Mouse (Mus musculus) Muller cell, postnatal 12 days (primary cell): Measurements from ENCODE around the gene Lrp2.

ENCODE experiments used
- DNase-seq: peaks from one replicate; pipeline ENCODE4 v3.0.0-alpha.2; 2015; ENCODE audit errors: inconsistent ontology term

Lrp2 gene

DNA sequence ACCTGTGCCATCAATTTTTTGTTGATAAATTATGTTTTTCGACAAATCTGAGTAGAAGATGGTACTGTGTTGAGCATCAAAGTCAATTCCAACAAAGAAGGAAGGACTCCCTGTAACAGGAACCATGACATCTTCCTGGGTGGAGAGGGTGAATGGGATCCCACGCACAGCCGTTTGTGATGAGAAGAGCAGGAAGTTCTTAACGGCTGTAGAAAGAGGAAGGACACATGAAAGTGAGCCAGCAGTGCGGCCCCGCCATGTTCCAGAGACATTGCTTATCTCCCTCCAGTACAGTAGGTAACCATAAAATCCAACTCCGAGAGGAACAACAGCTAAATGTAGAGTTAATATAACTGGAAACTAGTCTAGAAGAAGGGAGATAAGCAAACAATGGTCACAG, 67.6 kb downstream of the Lrp2 start:
- no peak for DNase-seq

DNA sequence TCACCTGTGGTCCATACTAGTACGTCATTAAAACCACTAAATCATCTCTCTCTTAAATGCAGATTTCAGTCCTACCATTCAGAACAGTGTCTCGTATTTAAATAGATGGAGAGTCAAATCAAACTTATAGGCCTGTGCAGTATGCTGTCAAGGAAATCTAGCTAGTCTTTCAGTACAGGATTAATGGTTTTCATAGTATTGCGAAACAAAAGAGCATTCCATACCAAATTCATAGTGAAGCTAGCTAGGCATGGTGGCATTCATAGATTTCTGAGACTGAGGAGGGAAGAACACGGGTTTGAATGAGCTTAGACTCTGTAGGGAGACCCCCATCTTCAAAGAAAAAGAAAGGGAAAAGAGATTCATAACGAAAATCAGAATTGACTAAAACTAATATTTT, 74.1 kb downstream of the Lrp2 start:
- no peak for DNase-seq

DNA sequence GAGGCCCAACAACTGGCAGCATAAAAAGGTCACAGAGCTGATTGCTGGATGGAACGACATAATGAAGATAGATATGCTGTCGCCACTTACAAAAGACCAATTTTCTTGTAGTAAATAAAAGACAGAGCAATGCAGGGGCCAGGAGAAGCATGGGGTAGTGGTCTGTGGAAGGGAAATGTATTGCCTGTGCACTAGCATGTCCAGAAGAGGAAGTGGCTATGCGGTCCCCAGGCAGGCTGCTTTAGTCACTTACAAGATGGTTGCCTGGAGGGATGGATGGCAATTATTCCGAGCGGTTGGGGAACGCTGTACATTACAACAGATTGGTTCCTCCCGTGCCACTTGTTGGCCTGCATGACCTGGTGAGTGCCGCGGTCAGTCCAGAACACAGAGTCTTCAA, 85.5 kb downstream of the Lrp2 start:
- no peak for DNase-seq

DNA sequence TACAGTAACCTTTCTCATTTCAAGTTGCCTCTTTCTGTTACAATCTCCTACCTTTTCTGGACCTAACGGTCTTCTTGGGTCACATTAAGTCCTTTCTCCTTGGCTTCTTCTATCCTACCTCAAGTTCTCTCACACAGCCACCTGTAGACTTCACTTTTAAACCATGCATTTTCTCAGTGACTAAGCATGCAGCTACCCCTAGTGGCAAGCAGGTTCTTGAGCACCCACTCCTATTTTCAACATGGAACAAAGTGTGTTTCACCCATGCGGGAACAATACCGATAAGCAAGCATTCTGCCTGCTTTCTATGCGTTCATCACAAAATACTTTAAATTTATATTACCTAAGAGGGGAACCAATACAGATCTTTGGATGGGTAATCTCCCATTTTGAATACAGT, 92.7 kb downstream of the Lrp2 start:
- no peak for DNase-seq

DNA sequence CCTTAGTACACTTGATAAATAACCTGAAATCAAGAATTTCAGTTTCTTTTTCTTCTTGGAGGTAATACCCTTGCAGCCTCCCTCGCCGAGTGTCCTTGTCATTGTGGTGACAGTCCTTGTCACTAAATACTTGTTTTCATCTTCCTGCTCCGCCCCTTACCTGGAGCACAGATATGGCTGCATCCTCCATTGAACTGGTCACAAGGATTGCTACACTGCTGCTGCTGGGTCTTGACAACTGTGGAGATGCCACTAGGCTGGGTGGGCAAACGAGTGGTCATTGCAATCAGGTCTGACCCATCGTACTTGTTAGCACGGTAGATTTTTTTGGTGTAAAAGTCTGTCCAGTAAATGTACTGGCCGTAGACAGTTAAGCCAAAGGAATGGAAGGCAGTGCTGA, 104.9 kb downstream of the Lrp2 start:
- no peak for DNase-seq

DNA sequence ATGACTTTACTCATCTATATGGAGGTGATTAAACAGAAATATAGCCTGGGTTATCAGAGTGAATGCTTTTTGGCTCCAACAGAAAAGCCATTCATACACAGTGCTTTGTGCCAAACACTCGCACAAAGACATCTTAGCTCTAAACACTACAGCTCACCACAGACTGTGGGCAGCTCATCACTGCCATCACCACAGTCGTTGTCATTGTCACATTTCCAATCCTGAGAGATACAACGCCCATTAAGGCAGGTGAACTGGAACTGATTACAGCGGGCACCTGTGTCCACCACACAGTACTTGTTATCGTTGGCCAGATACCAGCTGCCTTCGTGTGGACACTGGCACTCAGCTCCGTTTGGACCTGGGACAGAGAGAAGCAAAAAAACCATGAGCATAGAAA, 106.0 kb downstream of the Lrp2 start:
- DNase-seq, result no peak

DNA sequence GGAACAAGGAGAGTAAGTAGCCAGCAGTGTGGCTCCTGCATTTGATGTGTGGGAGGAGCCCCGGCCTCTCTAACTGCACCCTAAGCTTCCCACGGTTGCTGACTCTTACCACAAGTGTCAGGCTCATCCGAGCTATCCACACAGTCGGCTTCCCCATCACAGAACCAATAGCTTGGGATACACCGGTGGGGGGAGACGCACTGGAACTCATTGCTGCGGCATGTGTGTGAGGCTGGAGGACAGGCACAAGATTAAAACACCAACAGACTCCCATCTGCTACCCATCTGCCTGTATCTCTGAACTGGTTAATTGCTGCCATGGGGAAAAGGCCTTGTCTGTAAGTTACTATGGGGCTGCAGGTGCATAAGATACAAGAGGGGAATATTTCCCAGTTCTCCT, 109.0 kb downstream of the Lrp2 start:
- DNase-seq, result no peak

DNA sequence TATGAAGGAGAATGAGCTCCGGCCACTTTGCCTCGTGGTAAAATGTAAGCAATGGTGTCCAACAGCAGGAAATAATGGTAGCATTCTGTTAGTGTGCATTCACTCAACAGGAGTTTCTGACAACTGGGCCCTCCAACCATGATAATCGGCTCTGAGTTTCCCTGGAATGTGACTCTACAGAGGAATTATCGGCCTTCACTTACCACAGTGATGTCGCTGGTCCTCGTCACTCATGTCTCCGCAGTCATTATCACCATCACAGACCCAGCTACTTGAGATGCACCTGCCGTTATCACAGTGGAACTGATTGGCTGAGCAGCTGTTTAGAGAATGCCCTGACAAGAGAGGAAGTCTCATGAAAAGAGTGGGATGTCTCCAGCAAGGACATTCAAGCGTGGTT, 110.7 kb downstream of the Lrp2 start:
- DNase-seq, result no peak

DNA sequence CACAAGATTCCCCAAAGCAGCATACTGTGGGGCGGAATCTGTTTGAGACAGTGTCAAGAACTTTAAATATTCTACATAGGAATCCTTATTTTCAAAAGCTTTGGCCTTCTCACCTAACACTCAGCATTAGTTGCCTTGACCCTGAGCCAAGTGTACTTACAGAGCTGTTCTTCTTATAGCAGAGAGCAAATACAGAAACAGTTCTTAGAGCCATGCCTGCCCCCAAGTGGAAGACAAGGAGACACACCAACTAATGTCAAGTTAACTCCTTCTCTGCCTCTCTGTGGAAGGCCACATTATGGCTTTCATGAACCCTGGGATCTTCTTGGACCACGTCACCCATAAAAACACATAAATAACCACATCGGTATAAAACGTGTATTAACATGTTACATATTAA, 114.0 kb downstream of the Lrp2 start:
- DNase-seq, result no peak

DNA sequence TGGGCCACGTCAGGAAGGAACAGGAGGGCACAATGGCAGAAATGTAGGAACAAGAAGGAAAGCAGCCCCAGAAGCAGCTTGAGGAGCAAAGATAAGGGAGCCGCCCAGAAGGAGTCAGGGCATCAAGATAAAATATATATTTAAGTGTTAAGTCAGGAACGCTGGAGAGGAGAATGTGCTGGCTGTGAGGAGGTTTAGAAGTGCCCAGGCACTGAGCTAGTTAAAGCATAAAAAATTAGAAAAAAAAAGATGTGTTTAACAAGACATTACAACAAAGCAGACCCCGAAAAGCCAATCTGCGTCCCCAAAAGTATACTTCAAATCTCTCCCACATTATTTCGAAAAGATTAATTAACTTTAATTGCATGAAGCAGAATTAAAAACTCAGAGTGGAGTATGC, 122.3 kb downstream of the Lrp2 start:
- DNase-seq, result no peak

DNA sequence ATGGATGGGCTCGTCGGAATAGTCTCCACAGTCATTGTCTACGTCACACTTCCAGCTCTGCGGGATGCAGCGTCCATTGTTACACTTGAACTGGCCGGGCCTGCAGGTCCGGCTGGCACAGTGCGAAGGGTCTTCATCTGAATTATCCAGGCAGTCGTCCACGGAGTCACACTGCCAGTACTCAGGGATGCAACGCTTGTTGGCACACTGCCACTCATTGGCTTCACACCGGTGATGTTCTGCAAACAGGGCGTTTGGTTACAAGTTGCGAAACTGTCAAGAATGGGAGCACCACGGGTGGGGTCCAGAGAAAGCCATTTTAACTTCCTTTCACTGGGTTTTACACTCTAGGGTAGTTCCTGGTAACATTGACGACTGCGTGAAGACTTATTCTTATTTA, 126.4 kb downstream of the Lrp2 start:
- no peak for DNase-seq

DNA sequence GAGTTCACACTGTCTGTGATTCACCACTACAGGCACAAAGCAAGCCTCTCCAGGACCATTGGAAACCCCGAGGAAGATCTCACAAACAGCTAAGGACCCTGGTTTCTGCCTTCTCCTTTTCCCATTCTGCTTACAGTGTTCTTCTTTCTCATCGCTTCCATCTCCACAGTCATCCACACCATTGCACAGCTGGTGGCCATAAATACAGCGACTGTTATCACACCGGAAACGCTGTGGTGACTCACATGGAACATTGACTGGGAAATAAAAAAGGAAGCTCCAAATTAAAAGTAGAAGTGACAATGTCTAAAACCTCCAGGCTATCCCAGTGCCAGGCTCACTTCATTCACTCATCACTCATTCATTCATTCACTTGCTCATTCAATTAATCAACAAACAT, 134.7 kb downstream of the Lrp2 start:
- no peak for DNase-seq

DNA sequence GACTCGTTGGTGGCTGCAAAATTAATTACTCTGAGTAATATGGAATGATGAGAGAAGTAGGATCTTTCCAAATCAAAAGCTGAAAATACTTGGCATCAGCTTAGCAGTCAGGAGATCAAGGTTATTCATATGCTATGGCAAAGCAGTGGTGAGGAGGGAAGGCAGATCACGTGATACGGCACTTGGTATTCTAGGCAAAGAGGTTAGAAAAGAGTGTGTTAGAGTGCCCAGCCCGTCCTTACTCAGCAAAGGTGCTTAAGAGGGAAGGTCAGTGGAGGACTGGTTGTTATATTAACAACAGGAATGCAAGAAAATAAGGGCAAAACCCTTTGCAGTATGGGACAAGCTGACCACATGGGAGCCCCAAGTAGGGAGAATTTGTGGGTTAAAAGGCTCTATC, 137.3 kb downstream of the Lrp2 start:
- DNase-seq, result no peak

DNA sequence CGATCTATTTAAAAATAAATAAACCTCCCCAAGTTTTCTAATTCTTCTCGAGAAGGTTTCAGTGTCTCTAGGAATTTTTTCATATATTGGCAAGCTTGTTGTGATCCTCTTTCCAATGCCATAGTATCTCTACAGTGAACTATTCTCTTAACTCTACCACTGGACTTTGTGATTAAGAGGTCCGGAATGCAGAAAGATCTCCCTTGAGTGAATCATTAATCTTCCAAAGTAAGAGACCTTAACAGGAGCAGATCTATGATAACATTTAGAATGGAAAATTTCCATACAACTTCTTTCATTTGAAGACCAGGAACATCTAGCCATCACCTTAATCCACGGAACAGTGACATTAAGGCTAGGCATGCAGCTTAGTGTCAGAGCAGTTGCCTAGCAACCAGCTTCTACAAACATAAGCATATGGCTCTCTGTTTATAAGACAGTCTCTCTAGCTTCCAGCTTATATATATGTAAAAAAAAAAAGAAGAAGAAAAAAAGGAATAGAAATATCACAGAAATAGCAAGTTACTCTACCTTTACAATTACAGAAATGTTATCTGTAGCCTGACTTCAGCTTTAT, 139.9 kb downstream of the Lrp2 start:
- DNase-seq, result peak; percentile 14

DNA sequence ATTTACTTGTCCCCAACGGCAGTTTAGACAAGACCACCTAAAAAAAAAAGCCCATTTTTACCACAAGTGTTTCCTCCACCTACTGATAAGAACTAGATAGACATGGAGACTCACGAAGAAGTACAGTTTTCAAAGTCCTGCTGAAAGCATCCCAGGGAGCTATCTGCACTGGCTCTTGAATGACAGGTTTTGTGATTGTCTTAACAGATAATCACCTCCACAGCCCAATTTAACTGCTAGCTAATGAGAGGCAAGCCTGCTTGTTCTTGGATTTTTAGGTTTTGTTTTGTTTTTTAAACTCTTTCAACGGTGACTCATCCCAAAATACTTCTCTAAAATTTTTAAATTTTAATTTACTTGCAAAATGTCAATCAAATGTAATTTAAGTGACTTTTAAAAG, 144.2 kb downstream of the Lrp2 start:
- peak; percentile 81 for DNase-seq

DNA sequence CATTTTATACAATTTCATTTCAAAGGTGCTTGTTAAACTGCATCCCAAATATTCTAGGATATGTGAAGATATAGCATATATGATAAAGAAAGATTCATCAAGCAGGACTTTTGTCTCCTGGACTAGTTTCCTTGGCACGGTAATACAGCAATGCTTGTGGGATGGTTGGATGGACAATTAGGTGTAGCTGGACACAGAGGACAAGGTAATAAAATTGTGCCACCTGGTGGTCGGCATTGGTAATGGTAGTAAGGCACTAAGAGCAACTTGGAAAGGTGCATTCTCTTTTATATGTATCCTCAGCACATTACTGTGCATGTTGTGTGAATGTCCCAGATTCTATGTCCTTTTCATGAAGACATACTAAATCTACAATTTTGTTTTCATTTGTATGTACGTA, 157.7 kb downstream of the Lrp2 start:
- peak; percentile 54 for DNase-seq

DNA sequence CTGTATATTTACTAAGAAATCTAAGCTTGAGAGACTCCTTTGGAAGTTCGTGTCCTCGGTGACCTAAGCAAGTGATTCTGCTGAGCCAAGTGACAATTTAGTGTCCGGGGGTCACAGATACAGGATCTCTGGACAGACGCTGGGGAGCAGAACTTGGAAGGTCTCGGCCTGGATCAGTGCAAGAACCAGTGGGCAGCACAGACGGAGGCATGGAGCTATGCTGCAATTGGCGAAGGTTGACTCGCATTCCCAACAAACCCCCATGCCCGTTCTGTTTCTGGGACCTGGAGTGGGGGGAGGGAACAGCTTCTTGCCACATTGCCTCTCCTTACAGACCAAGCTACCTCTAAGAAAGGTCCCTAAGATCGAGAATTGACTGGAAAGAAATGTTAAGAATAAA, 158.7 kb downstream of the Lrp2 start:
- no peak for DNase-seq

DNA sequence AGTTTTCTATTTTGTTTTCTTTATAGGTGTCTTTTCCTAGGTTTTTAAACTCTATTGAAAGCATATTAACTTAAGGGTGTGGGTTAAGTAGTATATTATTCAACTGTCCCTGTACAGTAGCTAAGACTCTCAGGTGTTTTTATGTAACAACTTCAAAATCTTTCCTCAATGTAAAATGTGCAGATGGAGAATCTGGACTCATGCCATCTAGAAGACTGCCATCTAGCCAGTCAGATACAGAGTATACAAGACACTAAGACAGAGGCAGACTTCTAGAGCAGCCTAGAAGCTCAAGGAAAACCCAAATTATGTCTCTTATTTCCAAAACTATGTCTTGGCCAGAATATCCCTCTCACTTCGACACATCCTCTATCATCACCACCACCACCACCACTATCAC, 159.8 kb downstream of the Lrp2 start:
- no peak for DNase-seq

DNA sequence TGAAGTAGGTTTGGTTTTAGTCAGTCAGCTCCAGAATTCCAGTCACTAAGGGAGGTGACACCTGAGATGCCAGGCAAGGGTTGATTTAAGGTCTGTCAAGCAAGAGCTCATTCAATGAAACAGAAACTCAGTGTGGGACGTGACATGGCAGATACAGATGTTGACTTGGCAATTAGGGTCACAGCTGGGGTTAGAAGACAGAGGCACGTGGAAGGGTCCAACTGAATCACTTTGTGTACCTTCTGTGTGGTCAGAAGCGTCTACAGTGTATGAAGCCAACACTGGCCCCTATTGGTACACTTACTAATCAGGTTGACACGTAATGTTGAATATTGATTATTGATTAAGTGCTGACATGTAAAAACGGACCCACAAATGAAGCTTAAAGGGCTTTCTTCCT, 161.0 kb downstream of the Lrp2 start:
- DNase-seq, result no peak

DNA sequence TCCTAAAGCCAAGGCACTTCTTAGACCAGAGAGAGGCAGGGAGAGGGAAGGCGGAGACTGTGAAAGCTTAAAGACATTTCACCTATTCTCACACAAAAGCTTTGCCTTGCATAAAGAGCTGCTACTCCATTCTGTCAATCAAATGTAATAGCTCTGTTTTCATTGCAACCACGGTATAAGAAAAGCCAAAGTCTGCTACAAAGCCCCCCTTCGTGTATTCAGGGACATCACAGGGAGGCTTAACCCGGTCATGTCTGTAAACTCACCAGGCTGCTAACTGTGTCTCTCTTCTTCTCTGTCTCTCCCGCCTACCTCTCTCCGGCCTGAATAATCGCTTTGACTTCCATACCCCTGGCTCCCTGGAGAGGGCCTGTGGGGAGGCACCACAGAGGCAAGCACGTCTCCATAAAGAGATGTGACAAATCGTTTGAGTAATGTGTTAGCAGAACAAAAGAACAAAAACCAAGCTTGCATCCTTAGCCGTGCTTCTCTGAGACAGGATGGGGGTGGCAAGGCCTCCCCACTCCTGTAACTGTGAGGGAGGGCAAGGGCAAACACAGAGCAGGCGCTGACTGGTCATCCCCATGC, 167.5 kb downstream of the Lrp2 start:
- DNase-seq, result peak; percentile 65

DNA sequence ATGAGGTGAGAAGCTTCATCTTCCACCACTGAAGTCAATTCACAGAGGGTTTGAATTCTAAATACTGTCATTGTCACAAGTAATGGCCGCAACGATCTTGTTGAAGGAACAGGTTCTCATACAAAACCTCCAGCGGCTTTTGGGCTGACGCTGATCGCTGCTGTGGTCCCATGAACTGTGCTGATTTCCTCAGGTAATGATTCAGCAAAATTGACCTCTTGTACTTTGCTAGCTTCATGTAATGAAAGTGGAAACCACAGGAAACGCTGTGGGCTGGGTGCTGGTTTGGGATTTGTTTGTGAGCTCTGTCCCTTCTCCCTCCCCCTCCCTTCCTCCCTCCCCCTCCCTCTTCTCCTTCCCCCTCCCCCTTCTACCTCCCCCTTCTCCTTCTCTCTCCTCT, 170.8 kb downstream of the Lrp2 start:
- no peak for DNase-seq

DNA sequence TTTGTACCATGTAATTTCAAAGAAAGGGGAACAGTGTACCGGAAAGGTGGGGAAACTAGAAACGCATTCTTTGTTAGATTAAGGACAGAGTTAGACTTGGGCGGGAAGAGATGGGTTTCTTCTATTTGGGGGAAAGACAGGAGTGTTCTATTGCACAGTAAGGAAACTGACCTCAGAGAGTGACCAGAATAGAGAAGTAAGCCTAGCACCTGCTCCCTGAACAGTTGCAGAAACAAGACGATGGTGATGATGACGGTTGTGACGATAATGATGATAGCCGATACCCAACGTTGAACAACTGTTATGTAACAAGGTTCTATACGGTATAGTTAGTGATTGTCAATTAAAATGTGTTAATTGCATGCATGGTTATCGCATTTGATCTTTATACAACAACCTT, 171.3 kb downstream of the Lrp2 start:
- DNase-seq, result no peak

DNA sequence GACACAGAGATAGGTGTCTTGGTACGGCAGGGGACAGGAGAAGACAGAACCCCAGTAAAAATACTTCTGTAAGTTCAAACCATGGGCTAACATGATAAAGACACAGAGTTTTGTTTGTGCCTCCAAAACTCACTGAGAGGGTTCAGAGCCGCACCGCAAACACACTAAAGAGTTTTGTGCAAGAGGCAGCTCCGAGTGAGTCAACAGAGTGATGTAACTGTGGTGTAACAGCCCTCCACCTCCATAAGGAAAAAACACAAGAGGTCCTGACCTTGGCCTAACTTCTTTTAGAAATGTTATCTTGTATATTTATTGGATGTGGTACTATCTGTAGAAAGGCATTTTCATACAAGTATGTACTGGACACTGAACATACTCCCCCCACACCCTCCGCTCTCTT, 180.2 kb downstream of the Lrp2 start:
- no peak for DNase-seq

DNA sequence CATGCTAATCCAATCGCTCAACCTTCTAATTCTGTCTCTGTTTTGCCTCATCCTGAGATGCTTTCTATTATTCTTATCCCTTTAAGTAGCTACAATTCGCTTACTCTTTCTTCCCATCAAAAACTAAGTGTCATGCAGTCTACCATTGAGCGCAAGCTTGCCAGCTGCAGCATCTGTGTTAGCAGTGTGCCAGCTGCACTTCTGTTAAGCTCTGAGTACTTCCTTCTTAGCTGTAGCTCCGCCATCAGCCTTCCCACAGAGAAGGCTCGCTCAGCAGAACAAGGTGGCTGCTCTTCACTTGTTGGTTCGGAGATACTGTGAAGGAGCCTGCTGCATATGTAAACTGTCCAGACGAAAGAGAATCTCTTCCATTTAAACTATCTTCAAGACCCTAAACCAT, 183.6 kb downstream of the Lrp2 start:
- no peak for DNase-seq
